Mouse (Mus musculus): ENCODE data around the gene Cbr3. TPM values are rescaled to one million over a fixed set of nuclear protein-coding genes. Genes with fewer than 3 reads are reported as not detected.
"Not testable (repeated sequence)": the region's sequence is repeated elsewhere in the genome, so short reads cannot be mapped to it uniquely, and the experiment has no call there.

The Cbr3 gene
- polyA plus RNA-seq, 1 experiment: 7.2 TPM

GRCm38 (mm10) chr16:93676376-93676775 is 6.6 kb upstream of the Cbr3 start:
- TF ChIP-seq CTCF (IDR thresholded peaks at IDR 0.05; ENCODE audit: extremely low read depth, insufficient read depth, insufficient read length, insufficient replicate concordance): no peak
- TF ChIP-seq POLR2A (IDR thresholded peaks at IDR 0.05; ENCODE audit: low read depth, low read length): no peak
- Histone ChIP-seq H3K27ac (ENCODE audit: insufficient read depth, low read length) (no peak overlapping the region), H3K4me1 (ENCODE audit: control insufficient read depth, insufficient read depth, insufficient read length) (no peaks in the 10 kb centered on the region), H3K4me3 (ENCODE audit: extremely low read depth, insufficient read depth, insufficient read length) (no peak overlapping the region), H3K27me3 (ENCODE audit: control insufficient read depth, insufficient read depth, low read length) (peaks cover 1% of the 10 kb centered on the region; the same call in 1 of the 2 replicates), H3K36me3 (ENCODE audit: control insufficient read depth, insufficient read depth, low read length) (no peaks in the 10 kb centered on the region)
- WGBS: 84% methylated on average over 5 of the region's 5 CpGs
- DNase-seq (ENCODE audit: low read depth in 1 of 2, low spot score in 2 of 2): no peak

GRCm38 (mm10) chr16:93678206-93678605 is 4.8 kb upstream of the Cbr3 start:
- TF ChIP-seq CTCF (IDR thresholded peaks at IDR 0.05; ENCODE audit: extremely low read depth, insufficient read depth, insufficient read length, insufficient replicate concordance) (no peak), POLR2A (IDR thresholded peaks at IDR 0.05; ENCODE audit: low read depth, low read length) (no peak)
- no peak overlapping the region for H3K4me3 ChIP-seq (ENCODE audit: extremely low read depth, insufficient read depth, insufficient read length)
- 86% methylated on average over 4 of the region's 4 CpGs for WGBS
- no peak for DNase-seq (ENCODE audit: low read depth in 1 of 2, low spot score in 2 of 2)
- no peaks in the 10 kb centered on the region for H3K36me3 ChIP-seq (ENCODE audit: control insufficient read depth, insufficient read depth, low read length)
- H3K4me1 ChIP-seq (ENCODE audit: control insufficient read depth, insufficient read depth, insufficient read length): peaks cover 2% of the 10 kb centered on the region; the same call in 1 of the 2 replicates
- no peak overlapping the region for H3K27ac ChIP-seq (ENCODE audit: insufficient read depth, low read length)
- H3K27me3 ChIP-seq (ENCODE audit: control insufficient read depth, insufficient read depth, low read length): peaks cover 3% of the 10 kb centered on the region; the same call in 1 of the 2 replicates

- DNase-seq (ENCODE audit: low read depth in 1 of 2, low spot score in 2 of 2): no peak
- TF ChIP-seq POLR2A (IDR thresholded peaks at IDR 0.05; ENCODE audit: low read depth, low read length) (no peak), CTCF (IDR thresholded peaks at IDR 0.05; ENCODE audit: extremely low read depth, insufficient read depth, insufficient read length, insufficient replicate concordance) (no peak)
- Histone ChIP-seq H3K27ac (ENCODE audit: insufficient read depth, low read length) (no peak overlapping the region), H3K36me3 (ENCODE audit: control insufficient read depth, insufficient read depth, low read length) (no peaks in the 10 kb centered on the region), H3K4me3 (ENCODE audit: extremely low read depth, insufficient read depth, insufficient read length) (no peak overlapping the region), H3K27me3 (ENCODE audit: control insufficient read depth, insufficient read depth, low read length) (peaks cover 10% of the 10 kb centered on the region), H3K4me1 (ENCODE audit: control insufficient read depth, insufficient read depth, insufficient read length) (peaks cover 8% of the 10 kb centered on the region; the same call in 1 of the 2 replicates)
- WGBS: 77% methylated on average over 9 of the region's 9 CpGs
Observed at GRCm38 (mm10) chr16:93679165-93679564, 3.9 kb upstream of the Cbr3 start.

- Histone ChIP-seq H3K27ac (ENCODE audit: insufficient read depth, low read length) (no peak overlapping the region), H3K4me1 (ENCODE audit: control insufficient read depth, insufficient read depth, insufficient read length) (peaks cover 8% of the 10 kb centered on the region), H3K27me3 (ENCODE audit: control insufficient read depth, insufficient read depth, low read length) (peaks cover 11% of the 10 kb centered on the region), H3K4me3 (ENCODE audit: extremely low read depth, insufficient read depth, insufficient read length) (peak overlapping the region; percentile 50; the same call in 1 of the 2 replicates), H3K36me3 (ENCODE audit: control insufficient read depth, insufficient read depth, low read length) (no peaks in the 10 kb centered on the region)
- TF ChIP-seq POLR2A (IDR thresholded peaks at IDR 0.05; ENCODE audit: low read depth, low read length): no peak
- TF ChIP-seq CTCF (IDR thresholded peaks at IDR 0.05; ENCODE audit: extremely low read depth, insufficient read depth, insufficient read length, insufficient replicate concordance): no peak
- 30% methylated on average over 13 of the region's 13 CpGs for WGBS
- no peak for DNase-seq (ENCODE audit: low read depth in 1 of 2, low spot score in 2 of 2)
Observed at GRCm38 (mm10) chr16:93682156-93682688, 793 bp upstream of the Cbr3 start.

- Histone ChIP-seq H3K36me3 (ENCODE audit: control insufficient read depth, insufficient read depth, low read length) (no peaks in the 10 kb centered on the region), H3K27me3 (ENCODE audit: control insufficient read depth, insufficient read depth, low read length) (peaks cover 11% of the 10 kb centered on the region)
- DNase-seq (ENCODE audit: low read depth in 1 of 2, low spot score in 2 of 2): no peak
Observed at GRCm38 (mm10) chr16:93683508-93684236, 657 bp downstream of the Cbr3 start.

GRCm38 (mm10) chr16:93684441-93684840 is 1.4 kb downstream of the Cbr3 start:
- Histone ChIP-seq H3K36me3 (ENCODE audit: control insufficient read depth, insufficient read depth, low read length) (no peaks in the 10 kb centered on the region), H3K27ac (ENCODE audit: insufficient read depth, low read length) (no peak overlapping the region), H3K27me3 (ENCODE audit: control insufficient read depth, insufficient read depth, low read length) (peaks cover 11% of the 10 kb centered on the region), H3K4me3 (ENCODE audit: extremely low read depth, insufficient read depth, insufficient read length) (no peak overlapping the region), H3K4me1 (ENCODE audit: control insufficient read depth, insufficient read depth, insufficient read length) (peaks cover 8% of the 10 kb centered on the region)
- 39% methylated on average over 7 of the region's 7 CpGs for WGBS
- DNase-seq (ENCODE audit: low read depth in 1 of 2, low spot score in 2 of 2): no peak
- TF ChIP-seq CTCF (IDR thresholded peaks at IDR 0.05; ENCODE audit: extremely low read depth, insufficient read depth, insufficient read length, insufficient replicate concordance) (no peak), POLR2A (IDR thresholded peaks at IDR 0.05; ENCODE audit: low read depth, low read length) (no peak)

More at GRCm38 (mm10) chr16:93683508-93684236, 657 bp downstream of the Cbr3 start:
- Histone ChIP-seq H3K4me3 (ENCODE audit: extremely low read depth, insufficient read depth, insufficient read length) (peak overlapping the region; percentile 50), H3K4me1 (ENCODE audit: control insufficient read depth, insufficient read depth, insufficient read length) (peaks cover 8% of the 10 kb centered on the region), H3K27ac (ENCODE audit: insufficient read depth, low read length) (no peak overlapping the region)
- no peak for TF ChIP-seq CTCF (IDR thresholded peaks at IDR 0.05; ENCODE audit: extremely low read depth, insufficient read depth, insufficient read length, insufficient replicate concordance)
- TF ChIP-seq POLR2A (IDR thresholded peaks at IDR 0.05; ENCODE audit: low read depth, low read length): no peak
- WGBS: 2% methylated on average over 53 of the region's 53 CpGs

- H3K36me3 ChIP-seq (ENCODE audit: control insufficient read depth, insufficient read depth, low read length); DNase-seq (ENCODE audit: low read depth in 1 of 2, low spot score in 2 of 2); H3K4me1 ChIP-seq (ENCODE audit: control insufficient read depth, insufficient read depth, insufficient read length); H3K27ac ChIP-seq (ENCODE audit: insufficient read depth, low read length); H3K4me3 ChIP-seq (ENCODE audit: extremely low read depth, insufficient read depth, insufficient read length): not testable (repeated sequence)
- 91% methylated on average over 3 of the region's 3 CpGs for WGBS
- H3K27me3 ChIP-seq (ENCODE audit: control insufficient read depth, insufficient read depth, low read length): peaks cover 11% of the 10 kb centered on the region
Observed at GRCm38 (mm10) chr16:93685783-93686182, 2.8 kb downstream of the Cbr3 start.

Measured in spleen, adult 2 months (tissue).